Mouse (Mus musculus) hindbrain, embryonic 12.5 days (tissue): ENCODE data around the gene Saa2. TPM values are rescaled to one million over a fixed set of nuclear protein-coding genes. Genes with fewer than 3 reads are reported as not detected.
A peak's percentile ranks its signal among the peaks of the same experiment; 100 is the strongest.

Experiments
- ATAC-seq: fragments of 200-750 bp; cut with Nextera tagmentation; 2 replicates; pipeline ENCODE4 v1.8.0; 2017; ENCODE audit warnings: moderate TSS enrichment; ENCODE audit not compliant: low FRiP score
- H3K27ac ChIP-seq: fragments of 300-500 bp; sonication (generic); 2 replicates; pipeline ENCODE4 v1.5.1; 2016; ENCODE audit warnings: mild to moderate bottlenecking
- H3K27me3 ChIP-seq: fragments of 300-500 bp; sonication (generic); 2 replicates; pipeline ENCODE4 v1.6.1; 2016; ENCODE audit warnings: mild to moderate bottlenecking
- H3K36me3 ChIP-seq: fragments of 300-500 bp; sonication (generic); 2 replicates; pipeline ENCODE4 v1.6.1; 2016; ENCODE audit warnings: mild to moderate bottlenecking
- H3K4me1 ChIP-seq: fragments of 300-500 bp; sonication (generic); 2 replicates; pipeline ENCODE4 v1.6.1; 2016
- H3K4me2 ChIP-seq: fragments of 300-500 bp; sonication (generic); replicated peaks from 2 replicates; pipeline ENCODE4 v1.6.1; 2016; ENCODE audit warnings: mild to moderate bottlenecking
- H3K4me3 ChIP-seq: fragments of 300-500 bp; sonication (generic); 2 replicates; pipeline ENCODE4 v1.5.1; 2016; ENCODE audit warnings: mild to moderate bottlenecking
- H3K9ac ChIP-seq: fragments of 300-500 bp; sonication (generic); 2 replicates; pipeline ENCODE4 v1.6.1; 2016; ENCODE audit warnings: mild to moderate bottlenecking, moderate library complexity
- H3K9me3 ChIP-seq: fragments of 300-500 bp; sonication (generic); replicated peaks from 2 replicates; pipeline ENCODE4 v1.6.1; 2016; ENCODE audit warnings: mild to moderate bottlenecking
- WGBS: fragments of 180-500 bp; shearing (Covaris S2); methylation state at CpG from one replicate; pipeline ENCODE4 v1.1.7; 2016; 5-methylcytosine and 5-hydroxymethylcytosine counted together
- polyA plus RNA-seq: library from polyadenylated mRNA; unstranded; fragments of >200 nt; fragmentation: Nextera tagmentation; extraction: Ambion mirVana; gene quantifications from 2 replicates; pipeline ENCODE4 v1.2.1, GENCODE M21; 2016

Gene Saa2
- polyA plus RNA-seq, 1 experiment from 2014 or later: not detected

GRCm38 (mm10) chr7:46768451-46768850, 16.9 kb downstream of the Saa2 start:
- 95% methylated on average over 7 of the region's 7 CpGs for WGBS
- H3K4me3 ChIP-seq: no peak overlapping the region
- H3K36me3 ChIP-seq: peaks cover 83% of the 10 kb centered on the region

DNA sequence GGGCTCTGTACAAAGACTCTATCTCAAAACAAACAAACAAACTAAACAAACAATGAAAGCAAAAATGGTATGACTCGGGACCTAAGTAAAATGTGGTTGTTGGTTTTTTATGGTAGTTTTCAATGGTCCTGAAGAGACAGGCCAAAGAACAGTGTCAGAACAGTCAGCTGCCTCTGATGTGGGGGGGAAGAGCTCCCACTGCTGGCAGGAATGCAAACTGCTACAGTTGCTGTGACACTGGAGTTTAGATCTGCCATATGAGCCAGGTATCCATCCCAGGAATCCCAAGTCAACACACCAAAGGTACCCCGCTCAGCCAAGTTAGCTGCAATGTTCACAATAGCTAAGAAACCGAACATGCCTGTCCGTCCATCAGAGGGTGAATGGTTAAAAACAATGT, 19.1 kb downstream of the Saa2 start:
- H3K27ac ChIP-seq: no peak overlapping the region
- H3K4me1 ChIP-seq: no peaks in the 10 kb centered on the region
- H3K36me3 ChIP-seq: peaks cover 88% of the 10 kb centered on the region
- H3K4me3 ChIP-seq: no peak overlapping the region
- H3K9ac ChIP-seq: no peak overlapping the region
- H3K4me2 ChIP-seq: no peak overlapping the region
- WGBS: 66% methylated on average over 4 of the region's 4 CpGs
- H3K9me3 ChIP-seq: no peaks in the 10 kb centered on the region
- no peak for ATAC-seq
- no peaks in the 10 kb centered on the region for H3K27me3 ChIP-seq

More at GRCm38 (mm10) chr7:46768451-46768850, 16.9 kb downstream of the Saa2 start:
- no peak for ATAC-seq
- H3K9me3 ChIP-seq: no peaks in the 10 kb centered on the region
- H3K4me2 ChIP-seq: no peak overlapping the region
- H3K27me3 ChIP-seq: no peaks in the 10 kb centered on the region
- H3K27ac ChIP-seq: no peak overlapping the region
- no peak overlapping the region for H3K9ac ChIP-seq
- H3K4me1 ChIP-seq: no peaks in the 10 kb centered on the region

- peaks cover 5% of the 10 kb centered on the region; the same call in 1 of the 2 replicates for H3K4me1 ChIP-seq
- H3K4me3 ChIP-seq: no peak overlapping the region
- H3K9ac ChIP-seq: no peak overlapping the region
- H3K9me3 ChIP-seq: no peaks in the 10 kb centered on the region
- H3K27ac ChIP-seq: no peak overlapping the region
- 95% methylated on average over 5 of the region's 5 CpGs for WGBS
- H3K27me3 ChIP-seq: no peaks in the 10 kb centered on the region
- peaks cover 37% of the 10 kb centered on the region for H3K36me3 ChIP-seq
- ATAC-seq: no peak
- H3K4me2 ChIP-seq: no peak overlapping the region
These were observed 37.7 kb downstream of the Saa2 start for GRCm38 (mm10) chr7:46789177-46789849.

- Histone ChIP-seq H3K4me2 (no peak overlapping the region), H3K4me1 (peaks cover 23% of the 10 kb centered on the region), H3K36me3 (peaks cover 7% of the 10 kb centered on the region; the same call in 1 of the 2 replicates), H3K9me3 (no peaks in the 10 kb centered on the region), H3K4me3 (no peak overlapping the region), H3K9ac (no peak overlapping the region; the same call in 1 of the 2 replicates), H3K27me3 (no peaks in the 10 kb centered on the region), H3K27ac (no peak overlapping the region)
- 86% methylated on average over 4 of the region's 4 CpGs for WGBS
- ATAC-seq: no peak
These were observed 42.3 kb downstream of the Saa2 start for GRCm38 (mm10) chr7:46793871-46794270.

DNA sequence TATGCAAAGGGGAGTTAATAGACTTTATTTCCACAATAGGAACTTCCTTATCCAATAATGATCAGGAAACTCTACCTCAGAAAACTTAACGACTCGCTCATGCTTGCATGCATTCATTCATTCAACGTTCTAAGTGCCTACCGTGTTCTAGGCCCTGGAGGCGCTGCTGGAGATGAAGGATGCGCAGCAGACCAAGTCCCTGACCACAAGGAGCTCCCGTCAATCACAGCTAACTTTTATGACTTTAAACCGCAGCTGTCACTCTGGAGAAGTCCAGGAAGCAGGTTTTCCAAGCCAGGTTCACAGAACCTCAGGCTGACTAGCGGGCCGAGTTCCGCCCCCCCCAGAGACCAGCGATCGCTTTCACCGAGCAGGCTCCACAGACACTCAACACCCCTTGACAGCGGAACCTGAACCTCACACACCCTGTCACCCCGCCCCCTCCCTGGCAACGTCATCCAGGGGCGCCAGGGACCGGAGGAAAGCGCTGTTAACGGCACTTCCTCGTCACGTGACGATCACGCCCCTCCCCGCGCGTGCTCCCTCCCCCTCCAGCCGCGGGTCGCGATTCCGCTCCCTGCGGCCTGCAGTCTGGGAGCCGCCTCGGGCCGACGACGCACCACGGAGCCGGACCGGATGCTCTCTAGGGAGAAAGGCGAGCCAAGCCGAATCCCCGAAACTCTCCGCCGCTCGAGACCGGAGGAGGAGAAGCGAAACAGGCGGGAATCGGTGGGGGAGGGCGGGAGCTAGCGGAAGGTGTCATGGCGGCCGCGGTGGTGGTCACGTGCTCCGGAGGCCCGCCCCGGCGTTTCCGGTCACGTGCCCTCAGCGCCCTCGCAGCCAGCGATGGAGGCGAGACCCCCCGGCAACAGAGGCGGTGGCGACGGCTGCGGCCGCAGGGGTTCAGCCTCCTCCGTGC, 44.0 kb downstream of the Saa2 start, which contains the start of the genes Hps5 and Gtf2h1:
Gene Hps5, minus strand, starts transcription at position 778 of the 919 bp plus-strand sequence.
Gene Gtf2h1, plus strand, starts transcription at position 817 of the 919 bp plus-strand sequence.
- Histone ChIP-seq H3K27ac (peak within 1 kb of the TSS; percentile 81), H3K36me3 (peaks cover 8% of the 10 kb centered on the region)
- under 1% methylated on average over 75 of the region's 75 CpGs for WGBS

DNA sequence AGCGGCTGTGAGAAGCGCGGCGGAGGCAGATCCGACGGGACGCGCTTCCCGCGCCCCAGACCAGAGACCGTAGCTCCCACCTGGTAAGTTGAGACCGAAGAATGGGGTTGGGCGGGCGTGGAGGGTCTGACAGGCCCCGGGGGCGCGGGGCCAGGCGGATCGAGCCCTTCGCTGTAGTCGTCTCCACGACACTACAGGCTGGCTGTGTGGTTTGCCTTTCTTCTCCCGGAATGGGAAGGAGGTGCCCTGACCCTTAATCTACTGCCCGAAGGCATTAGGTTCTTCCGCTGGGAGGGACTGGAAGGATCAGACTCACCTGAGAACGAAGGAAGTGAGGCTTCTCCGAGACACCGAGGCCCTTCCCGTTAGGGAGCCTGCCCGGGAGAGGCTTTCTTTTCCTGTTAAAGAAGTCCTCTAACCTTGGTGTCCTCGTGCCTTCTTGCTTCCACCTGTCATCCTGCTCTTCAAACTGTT, 44.7 kb downstream of the Saa2 start:
- Histone ChIP-seq H3K9me3 (no peaks in the 10 kb centered on the region), H3K27me3 (no peaks in the 10 kb centered on the region), H3K4me2 (peak overlapping the region; percentile 96), H3K4me3 (peak overlapping the region; percentile 73), H3K27ac (peak overlapping the region; percentile 81), H3K4me1 (peaks cover 23% of the 10 kb centered on the region), H3K36me3 (peaks cover 11% of the 10 kb centered on the region), H3K9ac (peak overlapping the region; percentile 82)
- WGBS: 2% methylated on average over 30 of the region's 31 CpGs
- ATAC-seq: no peak; the same call in 1 of the 2 replicates

More for the DNA sequence above, 44.0 kb downstream of the Saa2 start, which contains the start of the genes Hps5 and Gtf2h1:
- no peaks in the 10 kb centered on the region for H3K9me3 ChIP-seq
- H3K4me3 ChIP-seq: peak within 1 kb of the TSS; percentile 73
- H3K4me1 ChIP-seq: peaks cover 23% of the 10 kb centered on the region
- H3K4me2 ChIP-seq: peak within 1 kb of the TSS; percentile 96
- H3K9ac ChIP-seq: peak within 1 kb of the TSS; percentile 82
- no peaks in the 10 kb centered on the region for H3K27me3 ChIP-seq
- ATAC-seq: peak; percentile 99

GRCm38 (mm10) chr7:46796779-46797178, 45.2 kb downstream of the Saa2 start:
- H3K36me3 ChIP-seq: peaks cover 15% of the 10 kb centered on the region
- WGBS: 62% methylated on average over 6 of the region's 6 CpGs
- no peak overlapping the region for H3K27ac ChIP-seq
- H3K4me1 ChIP-seq: peaks cover 23% of the 10 kb centered on the region
- H3K9ac ChIP-seq: peak overlapping the region; percentile 82
- no peaks in the 10 kb centered on the region for H3K27me3 ChIP-seq
- H3K4me2 ChIP-seq: peak overlapping the region; percentile 96
- ATAC-seq: no peak
- H3K4me3 ChIP-seq: peak overlapping the region; percentile 73
- no peaks in the 10 kb centered on the region for H3K9me3 ChIP-seq

Other genes with a start within 250 kb of the Saa2 start
- 18.9 and 20.3 TPM in 2 replicates for gene Sergef, start 112.0 kb upstream of the Saa2 start, polyA plus RNA-seq
- gene Tph1, start 79.3 kb upstream of the Saa2 start, polyA plus RNA-seq: 0.12 and 0.83 TPM in 2 replicates
- gene Saal1, start 41.1 kb upstream of the Saa2 start, polyA plus RNA-seq: 27.2 and 28.4 TPM in 2 replicates
- gene Saa3, start 36.1 kb upstream of the Saa2 start, polyA plus RNA-seq: 0.09 TPM in 1 of 2 replicates, not detected in the other
- gene Saa4, start 19.2 kb upstream of the Saa2 start, polyA plus RNA-seq: not detected in 2 replicates
- 0.37 TPM in 1 of 2 replicates, not detected in the other for gene Saa1, start 8.8 kb upstream of the Saa2 start, polyA plus RNA-seq
- gene Hps5, start 44.3 kb downstream of the Saa2 start, polyA plus RNA-seq: 23.7 and 28.9 TPM in 2 replicates
- gene Gtf2h1, start 44.3 kb downstream of the Saa2 start, polyA plus RNA-seq: 47.8 and 50.5 TPM in 2 replicates
- gene Ldha, start 89.7 kb downstream of the Saa2 start, polyA plus RNA-seq: 855 and 900 TPM in 2 replicates
- gene Ldhc, start 109.4 kb downstream of the Saa2 start, polyA plus RNA-seq: 0.36 TPM in 1 of 2 replicates, not detected in the other
- 310 and 346 TPM in 2 replicates for gene Tsg101, start 168.2 kb downstream of the Saa2 start, polyA plus RNA-seq
- 8.9 and 9.5 TPM in 2 replicates for gene Uevld, start 206.7 kb downstream of the Saa2 start, polyA plus RNA-seq
- gene Gm9999, start 231.8 kb downstream of the Saa2 start, polyA plus RNA-seq: not detected in 2 replicates